9 mouse cellular contexts compared by ENCODE assay signal in the genomic region with DNA sequence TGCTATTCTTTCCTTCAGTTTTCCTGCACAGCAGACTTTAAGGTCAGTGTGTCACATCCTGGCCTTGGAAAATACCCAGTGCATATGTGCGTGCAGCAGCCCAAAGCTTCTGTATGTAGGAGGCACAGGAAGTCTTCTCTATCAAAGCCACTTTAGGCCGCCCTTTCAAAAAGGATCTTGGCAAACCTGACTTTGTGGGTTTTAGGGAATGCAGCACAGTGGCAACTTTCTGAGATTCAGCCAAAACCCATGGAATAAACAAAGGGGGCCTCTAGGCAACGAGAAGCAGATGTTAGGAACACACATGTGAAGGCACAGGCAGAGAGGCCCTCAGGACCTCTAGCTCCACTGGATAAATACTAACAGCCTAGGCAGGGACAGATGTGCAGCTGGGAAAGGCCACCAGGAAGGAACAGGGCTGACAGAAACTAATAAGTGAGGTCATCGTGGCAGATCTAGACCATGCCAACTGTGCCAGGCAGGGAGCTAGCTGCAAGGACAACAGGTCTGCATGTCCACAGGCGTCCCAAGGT. TPM values are rescaled to one million over a fixed set of nuclear protein-coding genes. Genes with fewer than 3 reads are reported as not detected.
DNase-seq lines count a peak whose midpoint lies in the region; ATAC-seq lines count a peak whose summit lies in the region.
"Had no signal": no experiment of that assay in that cellular context is flagged by ENCODE, and none has a peak within 500 bp of the region (broad histone marks: within the 10 kb centered on the region; RNA-seq: fewer than 3 reads in every experiment).

No protein-coding gene starts in this region.

- peaks cover 41% of the 10 kb centered on the region for H3K4me1 ChIP-seq in heart, embryonic 13.5 days
- peaks cover 8% of the 10 kb centered on the region for H3K4me1 ChIP-seq in liver, embryonic 13.5 days (replicated peaks)

- H3K4me3 ChIP-seq in heart, embryonic 13.5 days, result no peak overlapping the region
- no peak overlapping the region for H3K4me3 ChIP-seq in liver, embryonic 13.5 days (replicated peaks)

- peak overlapping the region; percentile 76 for H3K27ac ChIP-seq in heart, embryonic 13.5 days (replicated peaks)
- peak overlapping the region; percentile 47; the same call in 1 of the 2 replicates for H3K27ac ChIP-seq in liver, embryonic 13.5 days

- H3K9ac ChIP-seq in heart, embryonic 13.5 days, result peak overlapping the region; percentile 13
- H3K9ac ChIP-seq in liver, embryonic 13.5 days, result no peak overlapping the region

- no peak for ATAC-seq in heart, embryonic 13.5 days (ENCODE audit: extremely low read depth, insufficient number of reproducible peaks, low FRiP score, low TSS enrichment)
- no peak for ATAC-seq in liver, embryonic 13.5 days (ENCODE audit: low read depth)
- ATAC-seq in activated CD4-positive, CD25-positive, alpha-beta regulatory T cell, adult 4 months, result no peak
- ATAC-seq in monocyte, adult 5-6 weeks (replicated peaks; ENCODE audit: insufficient number of reproducible peaks, low FRiP score, low TSS enrichment, poor library complexity, severe bottlenecking), result no peak

- 54% methylated on average over 5 of the region's 5 CpGs for WGBS in heart, embryonic 13.5 days
- 66% methylated on average over 5 of the region's 5 CpGs for WGBS in liver, embryonic 13.5 days (ENCODE audit: insufficient replicate concordance)

- H3K36me3 ChIP-seq in heart, embryonic 13.5 days, result peaks cover 33% of the 10 kb centered on the region
- peaks cover 6% of the 10 kb centered on the region; the same call in 1 of the 2 replicates for H3K36me3 ChIP-seq in liver, embryonic 13.5 days

- intact Hi-C loops in heart, postnatal 25 days (cut with DNase I), result no loop called here

- H3K9me3 ChIP-seq in heart, embryonic 13.5 days, result no peaks in the 10 kb centered on the region
- H3K9me3 ChIP-seq in liver, embryonic 13.5 days (replicated peaks), result no peaks in the 10 kb centered on the region
- H3K9me3 ChIP-seq: G1E had no signal

- no peaks in the 10 kb centered on the region for H3K27me3 ChIP-seq in heart, embryonic 13.5 days (replicated peaks)
- no peaks in the 10 kb centered on the region for H3K27me3 ChIP-seq in liver, embryonic 13.5 days

- no peak overlapping the region for H3K4me2 ChIP-seq in heart, embryonic 13.5 days
- no peak overlapping the region for H3K4me2 ChIP-seq in liver, embryonic 13.5 days

- no peak for DNase-seq in heart, postnatal 25 days (ENCODE audit: low spot score)
- peak; percentile 85 for DNase-seq in NIH3T3 (ENCODE audit: low read depth)
- DNase-seq in fibroblast of lung, adult 2 months (ENCODE audit: low read depth), result peak; percentile 82
- DNase-seq in liver, embryonic 13.5 days, result no peak
- no peak for DNase-seq in layer of hippocampus, adult 8-10 months (ENCODE audit: low spot score in 2 of 2)

RNA-seq across cellular contexts. Expression of a gene that starts 51.0 kb away (rescaled TPM):
- polyA plus RNA-seq in heart, embryonic 13.5 days (2015; fragmentation: Nextera tagmentation; extraction: Ambion mirVana), result 34.4 and 41.8 TPM in 2 replicates
- total RNA-seq in heart, postnatal 25 days (2021), result 10 to 100 TPM; 30.7 to 38.3 TPM
- 42.2 and 44.1 TPM in 2 replicates for polyA plus RNA-seq in liver, embryonic 13.5 days (2015; fragmentation: Nextera tagmentation; extraction: Ambion mirVana)
- polyA plus RNA-seq in activated CD4-positive, CD25-positive, alpha-beta regulatory T cell, adult 4 months (2017; shearing (Covaris generic)), result 10 to 100 TPM; 23.6 to 35.9 TPM
- 100 to 1,000 TPM in 2 of 4 experiments, 10 to 100 TPM in 2; 84.3 to 119 (median 101) TPM for total RNA-seq in layer of hippocampus, adult 8-10 months (2022)
- 28.9 to 48.1 TPM (median 45.7 TPM) in 3 replicates for total RNA-seq in monocyte, adult 5-6 weeks (2017)

Comparison
In these comparisons a context has a peak if more than half of its experiments do, and no peak if none do; other contexts are left out.
1. DNase-seq: peak in NIH3T3 (single experiment) and fibroblast of lung, adult 2 months (single experiment); none in heart, postnatal 25 days (single experiment), liver, embryonic 13.5 days (single experiment) and layer of hippocampus, adult 8-10 months (0 of 2).